Mouse (Mus musculus) layer of hippocampus, adult 9-11 months (tissue): ENCODE results near the gene Gm815.

ENCODE experiments used
- DNase-seq: peaks from one replicate; pipeline ENCODE4 v3.0.0; 2022

Gene Gm815

DNA sequence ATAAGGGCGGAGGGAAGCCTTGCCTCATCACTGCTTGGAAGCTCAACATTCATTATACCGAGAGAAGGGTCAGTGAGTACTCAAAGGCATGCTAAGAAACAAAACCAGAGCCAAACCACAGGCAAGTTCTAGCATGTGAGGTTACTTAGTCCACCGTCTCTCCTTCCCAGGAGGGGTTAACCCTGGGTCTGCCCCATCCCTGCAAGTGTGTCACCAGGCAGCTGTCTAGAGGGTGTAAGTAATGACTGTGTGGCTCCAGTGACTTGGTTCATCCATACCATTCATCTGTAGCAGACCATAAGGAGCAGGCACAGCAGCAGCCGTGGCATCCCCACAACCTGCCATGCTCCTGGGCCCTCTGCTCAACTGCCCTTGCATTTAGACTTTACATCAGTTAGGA is 5.8 kb upstream of the Gm815 start:
- no peak for DNase-seq

DNA sequence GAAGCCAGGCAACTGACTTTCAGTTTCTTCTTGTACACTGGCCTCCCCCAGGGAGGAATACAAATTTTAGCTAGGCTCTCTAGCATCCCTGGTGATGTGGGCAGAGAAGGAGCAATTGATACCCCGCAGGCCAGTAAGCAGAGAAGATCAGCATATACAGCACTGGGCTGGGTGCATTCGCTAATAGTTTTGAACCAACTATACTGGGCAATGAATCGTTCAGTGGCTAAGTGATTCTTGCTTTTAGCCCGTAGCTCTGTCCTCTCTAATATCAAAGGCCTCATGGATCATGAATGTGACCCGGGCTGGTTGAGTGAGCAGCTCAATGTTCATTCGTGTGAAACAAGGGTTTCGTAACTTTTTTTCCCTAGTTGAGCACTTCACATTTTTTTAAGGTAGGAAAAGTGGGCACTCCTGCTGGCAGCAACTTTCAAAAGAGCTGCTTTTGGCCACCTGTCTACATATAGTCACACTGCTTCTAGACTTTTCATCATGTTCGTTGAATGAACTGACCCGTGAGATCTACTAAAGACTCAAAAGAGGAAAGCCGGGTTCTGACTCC is 3.7 kb upstream of the Gm815 start:
- DNase-seq = no peak

DNA sequence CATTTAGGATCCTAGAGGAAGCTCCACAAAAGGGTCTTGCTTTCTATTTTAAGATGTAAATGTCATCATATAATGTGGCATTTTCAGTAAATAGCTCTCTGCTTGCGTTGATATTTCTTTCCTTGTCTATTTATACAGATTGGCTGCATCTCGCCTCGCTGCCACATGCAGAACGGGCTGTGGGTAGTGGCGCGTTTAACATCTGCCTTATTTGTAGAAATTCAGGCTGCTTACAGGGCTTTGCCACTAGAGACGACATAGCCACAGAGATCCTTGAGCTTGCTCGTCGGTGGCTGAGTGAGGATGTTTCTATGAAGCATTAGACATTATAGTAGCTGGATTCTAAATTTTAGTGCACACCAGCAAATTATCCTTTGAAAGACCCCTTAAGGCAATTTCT is 2.5 kb downstream of the Gm815 start:
- peak; percentile 65 for DNase-seq

DNA sequence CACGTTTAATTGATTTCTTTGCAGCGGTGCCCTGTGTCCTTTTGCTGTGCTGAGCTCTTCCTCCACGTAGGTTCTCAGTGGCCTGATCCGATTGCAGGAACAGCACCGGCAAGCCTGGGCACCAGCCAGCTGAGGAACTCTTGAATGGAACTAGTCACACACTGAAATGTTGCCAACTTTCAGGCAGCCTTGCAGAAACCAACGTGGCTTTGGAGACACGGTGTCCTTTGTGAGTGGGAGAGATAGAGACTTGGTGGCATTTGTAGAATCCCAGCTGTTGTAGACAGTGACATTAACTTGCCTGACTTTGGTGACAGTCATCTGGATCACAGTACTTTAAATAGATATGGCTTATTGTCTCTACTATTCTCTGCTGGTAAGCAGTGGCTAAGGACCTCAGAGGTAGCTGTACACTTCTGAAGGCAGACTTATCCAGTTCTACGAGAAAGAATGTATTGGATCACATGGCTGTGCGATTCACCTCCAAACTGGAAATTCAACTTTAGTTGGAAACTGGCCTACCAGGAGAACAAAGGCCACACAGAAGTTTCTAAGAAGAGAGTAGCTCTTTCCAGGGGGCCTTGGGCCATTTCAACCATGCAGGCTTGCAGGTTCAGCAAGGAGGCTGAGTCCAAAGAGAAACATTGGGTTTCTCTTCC is 5.8 kb downstream of the Gm815 start:
- peak; percentile 21 for DNase-seq

DNA sequence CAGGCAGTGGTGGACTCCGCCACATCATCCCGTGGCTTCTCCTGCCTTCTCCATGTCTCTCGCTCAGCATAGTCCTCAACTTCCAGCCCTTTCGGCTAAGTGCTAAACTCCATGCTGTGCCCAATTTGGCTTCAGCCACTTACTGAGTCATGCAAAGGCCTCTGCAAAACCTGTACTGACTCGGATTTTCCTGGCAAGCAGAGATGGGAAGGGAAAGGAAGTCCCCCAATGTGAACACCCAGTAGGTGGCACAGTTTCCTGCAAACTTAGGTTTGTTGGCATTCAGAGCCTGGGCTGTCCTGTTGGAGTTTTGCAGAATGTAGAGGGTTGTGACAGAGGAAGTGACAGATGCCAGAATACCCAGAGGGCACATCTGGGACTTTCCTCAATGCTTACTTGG is 7.2 kb downstream of the Gm815 start:
- DNase-seq = no peak

DNA sequence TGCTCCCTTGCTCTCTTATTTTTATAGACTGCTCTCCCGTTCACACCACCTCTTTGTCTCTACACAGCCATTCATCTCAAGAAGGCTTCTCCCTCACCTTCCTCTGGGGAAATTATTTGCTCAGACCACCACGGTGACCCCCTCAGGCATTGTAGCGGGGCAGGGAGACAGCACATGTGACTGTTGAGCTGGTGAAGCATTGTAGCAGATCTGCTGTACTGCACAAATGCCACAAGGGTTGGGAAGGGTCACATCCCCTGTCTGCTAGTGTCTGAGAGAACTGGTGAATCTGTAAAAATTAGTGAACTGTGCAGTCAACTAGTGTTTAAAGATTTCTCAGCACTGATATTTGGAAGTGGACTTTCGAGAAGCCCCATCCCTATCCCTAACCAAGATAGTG is 16.5 kb downstream of the Gm815 start:
- no peak for DNase-seq

DNA sequence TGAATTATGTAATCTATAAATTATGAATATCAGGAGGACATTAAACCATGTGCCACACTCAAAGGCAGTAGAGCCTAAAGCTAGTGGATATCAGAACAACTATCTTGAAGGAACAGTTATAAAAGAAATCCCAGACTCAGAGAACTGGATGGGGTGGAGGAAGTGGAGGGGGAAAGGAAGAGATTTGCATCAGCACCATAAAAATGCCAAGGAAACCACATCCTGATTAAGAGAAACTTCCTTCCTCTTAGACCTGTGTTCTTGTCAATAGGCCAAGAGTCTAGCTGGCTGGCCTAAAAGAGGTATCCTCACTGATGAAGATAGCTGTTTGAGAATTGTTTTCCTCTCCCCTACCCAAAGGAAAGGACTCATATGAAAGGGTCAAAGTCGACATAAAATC is 28.6 kb downstream of the Gm815 start:
- DNase-seq = no peak

DNA sequence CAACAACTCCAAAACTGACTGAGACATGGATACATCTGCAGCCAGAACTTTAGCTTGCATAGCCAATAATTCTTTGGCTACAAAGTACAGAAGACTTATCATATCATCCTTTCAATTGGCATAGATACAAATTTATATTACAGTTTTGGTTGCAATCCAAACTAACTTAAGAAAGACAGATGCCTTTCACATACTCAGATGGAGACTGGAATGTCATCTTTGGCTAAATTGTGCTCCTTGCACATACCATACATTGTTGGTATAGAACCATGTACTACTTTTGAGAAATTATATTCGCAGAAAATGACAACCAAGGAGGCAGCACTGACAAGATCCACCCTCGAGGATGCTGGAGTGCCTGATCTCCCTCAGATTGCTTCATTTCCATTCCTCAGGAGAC is 35.1 kb downstream of the Gm815 start:
- DNase-seq = no peak

DNA sequence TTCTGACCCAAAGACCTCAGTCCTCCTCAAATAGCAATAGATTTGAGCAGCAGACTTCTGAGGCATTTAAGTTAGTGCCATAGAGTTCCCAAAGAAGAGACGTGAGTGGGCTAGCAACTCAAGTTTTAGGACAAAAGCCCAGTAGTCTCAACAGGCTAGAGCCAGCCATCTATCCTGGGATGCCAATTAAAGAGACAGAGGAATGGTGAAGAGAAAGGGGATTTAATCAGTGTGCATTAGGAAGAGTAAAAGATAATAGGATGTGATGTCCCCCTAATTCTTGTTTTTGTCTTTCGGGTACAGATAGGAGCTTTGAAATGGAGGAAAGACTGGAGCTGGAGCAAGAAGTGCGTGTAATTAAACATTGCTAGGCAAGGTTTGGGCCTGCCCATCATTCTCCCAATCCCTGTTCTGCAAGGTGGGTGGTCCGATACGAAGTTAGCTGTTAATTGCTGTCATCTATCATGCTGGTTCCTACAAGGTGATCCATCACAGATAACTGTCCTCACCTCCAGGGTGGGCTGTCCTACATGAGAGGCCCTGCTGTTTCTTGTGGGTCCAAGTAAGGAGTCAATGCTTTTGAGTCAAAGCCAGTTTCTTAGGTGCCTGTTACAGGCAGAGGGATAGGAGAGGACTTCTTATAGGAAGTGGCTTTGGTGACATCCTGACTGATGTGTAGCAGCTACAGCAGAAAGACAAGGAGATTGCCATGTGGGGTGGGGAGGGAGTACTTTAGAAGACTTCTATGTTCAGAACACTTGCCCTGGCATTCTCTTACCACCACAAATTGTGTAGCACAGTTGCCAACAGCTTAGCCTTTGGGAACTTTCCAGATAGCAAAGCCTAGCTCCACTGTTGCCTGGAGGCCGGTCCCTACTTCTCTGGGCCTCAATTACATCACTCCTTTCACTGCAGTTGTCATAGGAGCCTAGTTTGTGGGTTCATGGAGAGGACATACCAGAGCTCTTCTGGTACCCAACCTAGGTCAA is 44.9 kb downstream of the Gm815 start:
- DNase-seq = peak; percentile 5

DNA sequence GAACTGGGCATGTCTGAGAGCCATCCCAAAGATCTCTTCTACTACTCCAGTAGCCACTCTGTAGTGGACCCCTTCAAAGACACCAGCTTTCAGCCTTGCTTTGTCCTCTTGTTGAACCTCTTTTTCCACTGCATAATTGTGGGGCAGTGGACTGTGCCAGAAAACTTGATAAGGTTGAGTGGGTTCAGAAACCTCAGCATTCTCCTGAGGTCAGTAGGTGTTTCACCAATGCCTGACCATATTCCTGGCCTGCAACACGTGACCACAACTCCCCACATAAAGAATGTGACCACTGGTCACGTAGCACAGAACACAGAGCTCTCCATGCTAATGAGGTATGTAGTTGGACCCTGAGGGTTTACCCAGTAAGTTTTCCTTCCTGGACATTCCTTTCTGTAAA is 48.5 kb downstream of the Gm815 start:
- DNase-seq = no peak
